Mouse (Mus musculus) testis, adult 10 weeks (tissue): ENCODE data around the gene Skiv2l. TPM values are rescaled to one million over a fixed set of nuclear protein-coding genes. Genes with fewer than 3 reads are reported as not detected.

ENCODE experiments used
- polyA plus RNA-seq: library from polyadenylated mRNA; stranded (reverse); fragments of 350-450 nt; fragmentation: Illumina TruSeq; extraction: RNeasy Lipid Tissue Mini Kit (QIAGEN cat#74804); gene quantifications from one replicate; pipeline ENCODE4 v1.2.3, GENCODE M21; 2014; ENCODE audit warnings: low read depth, low replicate concordance

Skiv2l gene
- 7.9 TPM for polyA plus RNA-seq

GRCm38 (mm10) chr17:34849722-34850516 is at the start of gene Skiv2l, which contains the start of gene Nelfe:
Gene Skiv2l, minus strand, starts transcription at chr17:34850210.
Gene Nelfe, plus strand, starts transcription at chr17:34850391.

GRCm38 (mm10) chr17:34898160-34898586 is 48.2 kb upstream of the Skiv2l start, which contains the start of the genes C2 and Ehmt2:
Gene C2, minus strand, starts transcription at chr17:34898265.
Gene Ehmt2, plus strand, starts transcription at chr17:34898469.

DNA sequence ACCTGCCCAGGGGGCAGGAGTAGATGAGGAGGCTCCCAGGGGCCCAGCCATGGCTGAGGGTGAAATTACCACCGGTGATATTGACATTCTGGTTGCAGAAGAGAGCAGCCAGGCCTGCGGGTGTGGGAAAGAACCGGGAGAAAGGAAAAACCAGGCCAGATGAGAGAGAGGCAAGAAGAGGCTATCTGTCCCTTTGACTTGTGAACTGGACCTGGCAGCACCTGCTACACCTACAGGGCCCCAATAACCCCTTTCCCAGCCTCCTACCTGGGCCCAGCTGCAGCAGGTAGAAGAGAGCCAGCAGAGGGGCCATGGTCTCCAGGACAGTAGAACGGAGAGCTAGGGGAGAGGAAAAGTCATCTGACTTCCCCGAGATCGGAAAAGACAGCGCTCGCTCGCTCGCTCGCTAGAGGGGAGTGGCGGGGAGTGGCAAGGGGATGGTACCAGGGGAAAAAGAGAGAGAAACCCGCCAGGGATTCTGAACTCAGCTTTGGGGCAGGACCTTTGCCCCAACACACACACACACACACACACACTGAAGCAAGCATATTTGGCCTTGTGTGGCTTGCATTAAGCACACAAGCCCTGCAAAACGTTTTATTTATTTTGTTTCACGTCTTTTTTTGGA is 31.8 kb upstream of the Skiv2l start, which contains the start of gene Gm20547:
Gene Gm20547 (minus strand): TSS at position 360 of the 628 bp plus-strand sequence.

GRCm38 (mm10) chr17:34879336-34879879 is 29.4 kb upstream of the Skiv2l start, which contains the start of gene Zbtb12:
Gene Zbtb12, plus strand, starts transcription at chr17:34879483.

GRCm38 (mm10) chr17:34862416-34863081 is 12.5 kb upstream of the Skiv2l start, which contains the start of gene Cfb:
Gene Cfb, minus strand, starts transcription at chr17:34862518.

GRCm38 (mm10) chr17:34836856-34837221 is 13.2 kb downstream of the Skiv2l start, which contains the start of the genes Stk19 and Dxo:
Gene Stk19, minus strand, starts transcription at chr17:34836945.
Gene Dxo, plus strand, starts transcription at chr17:34837019.

DNA sequence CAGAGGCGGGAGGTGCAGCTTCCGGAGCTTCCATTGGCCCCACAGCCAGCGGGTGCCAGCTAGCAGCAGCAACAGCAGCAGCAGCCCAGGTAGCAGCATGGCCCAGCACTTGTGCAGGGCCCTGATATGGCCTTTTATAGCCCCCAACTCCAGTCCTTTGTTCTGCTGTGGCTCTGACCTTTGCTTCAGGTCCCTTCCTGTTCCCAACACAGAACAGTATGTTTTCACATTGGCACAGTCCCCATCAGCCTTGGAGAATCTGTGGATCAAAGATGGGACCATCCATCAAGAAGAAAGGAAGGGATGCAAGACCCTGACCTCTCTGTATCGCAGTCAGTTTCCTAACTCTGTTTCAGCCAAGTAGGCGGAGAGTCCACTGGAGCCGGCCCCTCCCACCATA is 45.7 kb downstream of the Skiv2l start, which contains the start of gene Cyp21a1:
Gene Cyp21a1 (minus strand): TSS at position 261 of the 400 bp plus-strand sequence.

Other genes starting within 250 kb of the Skiv2l start
- gene Rnf5, start 246.5 kb downstream of the Skiv2l start, polyA plus RNA-seq, result 7.4 TPM
- gene Agpat1, start 245.9 kb downstream of the Skiv2l start, polyA plus RNA-seq, result 14.5 TPM
- gene Egfl8, start 234.2 kb downstream of the Skiv2l start, polyA plus RNA-seq, result not detected
- gene Ppt2, start 221.7 kb downstream of the Skiv2l start, polyA plus RNA-seq, result 2.6 TPM
- gene Prrt1, start 220.7 kb downstream of the Skiv2l start, polyA plus RNA-seq, result 0.24 TPM
- gene Fkbpl, start 205.4 kb downstream of the Skiv2l start, polyA plus RNA-seq, result 119 TPM
- gene Atf6b, start 203.1 kb downstream of the Skiv2l start, polyA plus RNA-seq, result 1.6 TPM
- gene Tnxb, start 179.7 kb downstream of the Skiv2l start, polyA plus RNA-seq, result not detected
- 1.2 TPM for gene C4b, start 106.3 kb downstream of the Skiv2l start, polyA plus RNA-seq
- gene Cyp21a1, start 45.6 kb downstream of the Skiv2l start, polyA plus RNA-seq, result not detected
- gene Stk19, start 13.3 kb downstream of the Skiv2l start, polyA plus RNA-seq, result 8.2 TPM
- gene Dxo, start 13.2 kb downstream of the Skiv2l start, polyA plus RNA-seq, result 5.8 TPM
- 10.0 TPM for gene Nelfe, start 181 bp upstream of the Skiv2l start, polyA plus RNA-seq
- 0.43 TPM for gene Cfb, start 12.3 kb upstream of the Skiv2l start, polyA plus RNA-seq
- gene Zbtb12, start 29.3 kb upstream of the Skiv2l start, polyA plus RNA-seq, result 0.18 TPM
- gene Gm20547, start 31.8 kb upstream of the Skiv2l start, polyA plus RNA-seq, result 0.08 TPM
- 6.5 TPM for gene C2, start 48.1 kb upstream of the Skiv2l start, polyA plus RNA-seq
- 25.4 TPM for gene Ehmt2, start 48.3 kb upstream of the Skiv2l start, polyA plus RNA-seq
- not detected for gene Slc44a4, start 64.3 kb upstream of the Skiv2l start, polyA plus RNA-seq
- gene Neu1, start 81.0 kb upstream of the Skiv2l start, polyA plus RNA-seq, result 0.41 TPM
- gene Hspa1b, start 109.0 kb upstream of the Skiv2l start, polyA plus RNA-seq, result 0.56 TPM
- gene Gm20481, start 119.7 kb upstream of the Skiv2l start, polyA plus RNA-seq, result not detected
- 0.57 TPM for gene Hspa1a, start 121.9 kb upstream of the Skiv2l start, polyA plus RNA-seq
- 215 TPM for gene Hspa1l, start 122.5 kb upstream of the Skiv2l start, polyA plus RNA-seq
- gene Lsm2, start 131.7 kb upstream of the Skiv2l start, polyA plus RNA-seq, result 115 TPM
- 53.6 TPM for gene Vars, start 150.8 kb upstream of the Skiv2l start, polyA plus RNA-seq
- 0.15 TPM for gene Vwa7, start 166.4 kb upstream of the Skiv2l start, polyA plus RNA-seq
- gene Sapcd1, start 177.8 kb upstream of the Skiv2l start, polyA plus RNA-seq, result not detected
- 8.7 TPM for gene Msh5, start 196.5 kb upstream of the Skiv2l start, polyA plus RNA-seq
- 10.5 TPM for gene Clic1, start 199.8 kb upstream of the Skiv2l start, polyA plus RNA-seq
- 0.56 TPM for gene Ddah2, start 208.8 kb upstream of the Skiv2l start, polyA plus RNA-seq
- 19.3 TPM for gene Ly6g6c, start 215.2 kb upstream of the Skiv2l start, polyA plus RNA-seq
- gene Mpig6b, start 216.0 kb upstream of the Skiv2l start, polyA plus RNA-seq, result 1.5 TPM
- not detected for gene Ly6g6e, start 226.7 kb upstream of the Skiv2l start, polyA plus RNA-seq
- not detected for gene Ly6g6d, start 227.9 kb upstream of the Skiv2l start, polyA plus RNA-seq
- gene Ly6g6f, start 235.4 kb upstream of the Skiv2l start, polyA plus RNA-seq, result not detected
- gene Abhd16a, start 239.1 kb upstream of the Skiv2l start, polyA plus RNA-seq, result 8.2 TPM